Mouse (Mus musculus): ENCODE data around the gene Rgs10. TPM values are rescaled to one million over a fixed set of nuclear protein-coding genes. Genes with fewer than 3 reads are reported as not detected.
"Not testable (repeated sequence)": the region's sequence is repeated elsewhere in the genome, so short reads cannot be mapped to it uniquely, and the experiment has no call there.

Gene Rgs10
- polyA plus RNA-seq, 1 experiment from 2014 or later = 265 TPM

DNA sequence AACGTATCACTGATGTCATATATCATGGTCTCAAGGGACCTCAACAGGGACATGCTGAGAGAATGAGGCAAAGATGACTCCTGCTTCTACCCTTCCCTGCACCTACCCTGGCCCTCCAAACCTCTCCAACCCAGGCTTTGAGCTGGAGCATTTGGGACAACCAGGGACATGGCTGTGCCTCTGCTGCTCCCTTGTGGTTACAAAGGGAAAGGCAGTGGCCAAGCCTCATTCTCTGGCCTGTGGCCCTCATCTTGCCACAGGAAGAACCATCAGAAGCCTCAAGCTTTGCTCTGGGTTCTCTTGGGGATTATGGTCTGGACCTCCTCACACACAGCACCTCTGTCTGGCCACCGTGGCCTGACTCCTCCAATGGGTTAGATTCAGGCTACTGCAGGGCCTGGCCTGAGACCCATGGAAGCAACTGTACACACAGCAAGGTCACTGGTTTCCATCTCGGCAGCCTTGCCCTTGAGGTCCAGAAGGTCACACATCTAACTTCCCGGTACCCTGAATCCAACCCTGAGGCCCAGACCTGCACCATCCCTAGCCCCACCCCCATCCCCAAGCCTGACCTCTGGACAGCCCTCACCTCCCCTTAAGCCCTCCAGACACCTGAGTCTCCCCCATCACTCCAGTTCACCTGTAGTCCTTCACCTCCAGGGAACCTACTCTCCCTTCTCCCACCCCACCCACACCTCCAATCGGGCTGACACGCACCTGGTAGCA, 73.5 kb downstream of the Rgs10 start:
- DNase-seq (ENCODE audit: low spot score) = peak; percentile 39

DNA sequence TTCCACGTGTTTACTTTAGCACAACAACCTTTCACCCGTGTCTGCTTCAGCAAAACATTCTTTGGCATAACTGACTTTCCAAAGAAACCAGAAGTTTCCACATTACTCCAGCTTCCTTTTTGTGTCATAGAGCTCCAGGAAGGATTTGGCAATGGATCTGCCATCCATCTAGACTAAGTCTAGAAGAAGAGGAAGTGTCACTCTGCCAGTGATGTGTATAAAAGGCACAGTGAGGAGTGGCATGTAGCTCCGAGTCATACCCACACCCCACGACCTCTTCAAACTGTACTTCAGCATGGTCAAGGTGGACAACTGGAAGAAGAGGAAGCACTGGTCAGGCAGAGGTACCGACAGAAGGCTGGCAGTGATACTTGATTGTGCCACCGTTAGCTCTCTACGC, 74.1 kb downstream of the Rgs10 start:
- DNase-seq (ENCODE audit: low spot score) = no peak

- DNase-seq (ENCODE audit: low spot score) = not testable (repeated sequence)
Measured at GRCm38 (mm10) chr7:128342691-128343090, 75.9 kb downstream of the Rgs10 start.

DNA sequence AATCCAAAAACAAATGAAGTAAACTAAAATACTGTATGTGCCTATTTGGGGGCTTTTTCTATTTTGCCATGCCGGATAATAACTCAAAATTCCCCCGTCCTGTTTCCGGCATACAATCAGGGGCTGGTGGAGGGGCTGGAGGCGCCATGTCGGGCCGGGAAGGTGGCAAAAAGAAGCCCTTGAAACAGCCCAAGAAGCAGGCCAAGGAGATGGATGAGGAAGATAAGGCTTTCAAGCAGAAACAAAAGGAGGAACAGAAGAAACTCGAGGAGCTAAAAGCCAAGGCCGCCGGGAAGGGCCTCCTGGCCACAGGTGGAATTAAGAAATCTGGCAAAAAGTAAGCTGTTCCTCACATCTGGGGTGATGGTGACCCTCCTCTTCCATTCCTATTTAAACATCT, 78.2 kb downstream of the Rgs10 start:
- DNase-seq (ENCODE audit: low spot score) = not testable (repeated sequence)

DNA sequence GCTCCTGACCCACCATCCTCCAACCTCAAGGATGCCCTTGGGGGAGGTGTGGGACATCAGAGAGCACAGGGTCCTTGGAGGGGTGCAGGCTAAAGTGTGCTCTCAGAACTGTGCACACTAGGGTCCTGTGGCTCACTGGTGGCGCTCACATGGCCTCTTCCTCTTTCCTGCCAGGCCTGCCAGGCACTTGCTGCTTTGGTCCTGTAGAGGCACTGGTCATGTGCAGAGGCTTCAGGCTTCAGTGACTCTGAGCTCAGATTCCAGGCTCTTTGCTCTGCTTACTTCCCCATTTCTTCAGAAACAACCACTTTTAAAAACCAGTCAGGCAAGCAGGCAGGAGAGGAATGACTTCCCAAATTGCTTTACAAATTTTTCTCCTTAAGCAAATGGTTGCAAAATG, 85.7 kb downstream of the Rgs10 start:
- no peak for DNase-seq (ENCODE audit: low spot score)

DNA sequence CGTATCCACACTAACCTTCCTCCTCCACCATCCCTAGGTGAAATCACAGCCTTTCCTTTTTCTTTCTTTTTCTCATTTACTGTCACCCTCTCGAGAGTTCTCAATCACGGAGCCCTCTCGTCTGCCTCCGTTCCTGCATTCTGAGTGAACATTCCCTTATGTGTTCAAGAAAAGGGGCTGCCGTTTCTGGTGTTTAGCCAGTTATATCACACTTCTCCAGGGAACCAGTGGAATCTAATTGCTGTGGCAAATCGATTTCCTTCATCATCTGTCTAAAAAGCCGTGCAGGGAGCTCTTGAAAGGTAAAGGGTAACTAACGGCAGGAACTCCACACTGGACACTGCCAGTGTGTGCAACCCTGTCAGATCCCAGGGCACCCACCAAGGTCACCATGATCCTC, 87.6 kb downstream of the Rgs10 start:
- no peak for DNase-seq (ENCODE audit: low spot score)

DNA sequence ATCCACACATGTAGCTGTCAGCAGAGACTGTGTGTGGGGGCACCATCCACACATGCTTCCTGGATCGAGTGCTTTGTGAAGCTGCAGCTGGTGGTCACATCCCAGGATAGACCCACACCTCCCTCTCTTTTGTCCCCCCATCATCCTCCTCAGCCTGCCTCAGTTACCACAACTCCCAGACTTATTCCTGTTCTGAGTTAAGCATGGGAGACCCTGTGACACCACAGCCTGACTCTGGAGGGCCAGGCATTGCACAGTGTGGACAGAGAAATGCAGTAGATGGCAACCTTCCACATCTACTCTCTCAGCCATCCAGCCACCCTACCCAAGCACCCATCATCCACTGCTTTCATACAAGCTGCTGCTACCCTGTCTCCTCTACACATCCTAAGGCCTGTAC, 93.6 kb downstream of the Rgs10 start:
- DNase-seq (ENCODE audit: low spot score) = no peak

Other genes with a start within 250 kb of the Rgs10 start
- 3.0 and 4.0 TPM in 2 replicates for gene Cox6a2, start 212.4 kb downstream of the Rgs10 start, polyA plus RNA-seq (2015; fragmentation: Nextera tagmentation; extraction: Ambion mirVana)
- gene Armc5, start 181.4 kb downstream of the Rgs10 start, polyA plus RNA-seq (2015; fragmentation: Nextera tagmentation; extraction: Ambion mirVana) = 16.2 and 16.6 TPM in 2 replicates
- gene 9130023H24Rik, start 180.7 kb downstream of the Rgs10 start, polyA plus RNA-seq (2015; fragmentation: Nextera tagmentation; extraction: Ambion mirVana) = 4.8 and 5.5 TPM in 2 replicates
- gene Tgfb1i1, start 171.9 kb downstream of the Rgs10 start, polyA plus RNA-seq (2015; fragmentation: Nextera tagmentation; extraction: Ambion mirVana) = 12.7 and 13.9 TPM in 2 replicates
- gene Slc5a2, start 153.1 kb downstream of the Rgs10 start, polyA plus RNA-seq (2015; fragmentation: Nextera tagmentation; extraction: Ambion mirVana) = not detected in 2 replicates
- 9.0 and 10.0 TPM in 2 replicates for gene BC017158, start 120.6 kb downstream of the Rgs10 start, polyA plus RNA-seq (2015; fragmentation: Nextera tagmentation; extraction: Ambion mirVana)
- gene Tial1, start 43.0 kb upstream of the Rgs10 start, polyA plus RNA-seq (2015; fragmentation: Nextera tagmentation; extraction: Ambion mirVana) = 26.9 and 27.6 TPM in 2 replicates
- 5.9 and 6.9 TPM in 2 replicates for gene Bag3, start 104.9 kb upstream of the Rgs10 start, polyA plus RNA-seq (2015; fragmentation: Nextera tagmentation; extraction: Ambion mirVana)
- 10.3 and 13.7 TPM in 2 replicates for gene Inpp5f, start 192.6 kb upstream of the Rgs10 start, polyA plus RNA-seq (2015; fragmentation: Nextera tagmentation; extraction: Ambion mirVana)